Mouse (Mus musculus) G1E (cell line): Measurements from ENCODE around the gene Ppil4.

Experiments used
- CTCF ChIP-seq: IDR thresholded peaks from 2 replicates; pipeline ENCODE4 v1.5.1; 2012; ENCODE audit warnings: low read depth, low read length, inconsistent platforms, mixed read lengths
- GATA1 ChIP-seq: IDR thresholded peaks from 2 replicates; pipeline ENCODE4 v1.6.1; 2012; ENCODE audit warnings: borderline replicate concordance, low read length, inconsistent platforms, mixed read lengths
- TAL1 ChIP-seq: conservative IDR thresholded peaks from 2 replicates; pipeline ENCODE4 v1.6.1; 2012; ENCODE audit warnings: low read depth, low read length, inconsistent platforms, mixed read lengths

- TF ChIP-seq CTCF (no peak), TAL1 (no peak), GATA1 (no peak)
Measured at GRCm38 (mm10) chr10:7772346-7772745, 20.3 kb upstream of the Ppil4 start.
